Mouse (Mus musculus): ENCODE data around the gene Tmem268. TPM values are rescaled to one million over a fixed set of nuclear protein-coding genes. Genes with fewer than 3 reads are reported as not detected.

Gene Tmem268
- total RNA-seq, 2 experiments from 2014 or later: 0.42 to 2.0 TPM

DNA sequence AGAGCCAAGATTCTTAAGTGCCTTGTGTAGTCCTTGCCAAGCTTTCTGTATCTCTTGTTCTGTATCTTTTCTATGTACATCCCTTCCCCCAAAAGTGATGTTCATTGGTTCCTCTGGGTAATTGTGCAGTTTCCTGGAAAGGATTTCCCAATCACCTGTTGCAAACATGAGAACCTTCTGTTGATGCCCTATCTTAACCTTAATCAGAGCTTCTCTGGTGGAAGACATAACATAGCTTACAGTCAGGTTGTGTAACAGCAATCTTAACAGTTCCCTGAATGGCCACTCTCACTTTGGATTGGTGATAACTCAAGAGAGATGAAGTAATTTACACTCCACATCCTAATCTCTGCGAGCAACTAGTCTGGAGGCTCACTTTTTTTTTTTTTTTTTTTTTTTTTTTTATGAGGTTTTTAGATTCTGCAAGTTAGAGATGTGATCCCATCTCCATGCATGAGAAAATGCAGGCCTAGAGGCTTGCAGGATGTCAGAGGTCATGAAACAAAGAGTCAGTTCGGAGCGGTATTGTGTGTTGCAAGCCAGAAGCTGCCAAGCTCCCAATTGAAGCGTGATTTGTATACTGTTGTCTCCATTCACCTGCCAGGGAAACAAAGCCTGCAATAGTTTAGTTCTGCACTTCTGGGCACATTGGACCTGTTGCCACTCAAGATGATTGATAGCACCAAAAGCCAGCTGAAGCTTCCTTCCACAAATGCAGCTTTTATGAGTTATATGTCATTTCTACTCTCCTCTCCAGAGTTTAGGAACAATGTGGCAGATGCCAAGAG is 4.6 kb upstream of the Tmem268 start:
- no peak for ATAC-seq (replicated peaks; ENCODE audit: low FRiP score, poor library complexity, severe bottlenecking)

DNA sequence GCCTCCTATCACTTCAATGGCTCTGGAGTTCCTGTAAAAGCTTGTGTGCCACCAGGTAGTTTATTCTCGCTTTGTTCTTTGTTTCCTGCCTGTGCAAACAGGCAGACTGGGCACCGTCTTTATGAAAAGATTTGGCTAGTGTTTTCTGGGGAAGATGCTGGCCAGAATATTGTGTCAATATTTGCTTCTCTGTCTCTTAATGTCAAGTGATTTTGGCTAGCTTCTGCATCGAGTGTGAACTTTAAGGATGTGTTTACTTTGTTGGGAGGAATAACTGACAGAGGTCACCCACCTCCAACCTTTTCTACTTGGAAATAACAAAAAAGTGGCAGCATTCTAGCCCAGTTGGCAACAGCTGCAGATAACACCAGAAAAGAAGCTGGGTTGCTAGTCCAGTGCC is 4.0 kb upstream of the Tmem268 start:
- ATAC-seq (replicated peaks; ENCODE audit: low FRiP score, poor library complexity, severe bottlenecking): no peak

DNA sequence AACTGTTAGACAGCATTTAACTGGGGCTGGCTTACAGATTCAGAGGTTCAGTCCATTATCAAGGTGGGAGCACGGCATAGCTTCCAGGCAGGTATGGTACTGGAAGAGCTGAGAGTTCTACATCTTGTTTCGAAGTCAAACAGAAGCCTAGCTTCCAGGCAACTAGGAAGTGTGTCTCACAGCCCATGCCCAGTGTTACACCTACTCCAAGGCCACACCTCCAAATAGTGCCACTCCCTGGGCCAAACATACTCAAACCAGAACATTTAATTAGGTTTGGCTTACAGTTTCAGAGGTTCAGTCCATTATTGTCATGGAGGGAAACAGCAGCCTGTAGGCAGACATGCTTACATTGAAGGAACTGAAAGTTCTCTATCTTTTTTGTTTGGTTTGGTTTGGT is 3.5 kb upstream of the Tmem268 start:
- ATAC-seq (replicated peaks; ENCODE audit: low FRiP score, poor library complexity, severe bottlenecking): no peak

DNA sequence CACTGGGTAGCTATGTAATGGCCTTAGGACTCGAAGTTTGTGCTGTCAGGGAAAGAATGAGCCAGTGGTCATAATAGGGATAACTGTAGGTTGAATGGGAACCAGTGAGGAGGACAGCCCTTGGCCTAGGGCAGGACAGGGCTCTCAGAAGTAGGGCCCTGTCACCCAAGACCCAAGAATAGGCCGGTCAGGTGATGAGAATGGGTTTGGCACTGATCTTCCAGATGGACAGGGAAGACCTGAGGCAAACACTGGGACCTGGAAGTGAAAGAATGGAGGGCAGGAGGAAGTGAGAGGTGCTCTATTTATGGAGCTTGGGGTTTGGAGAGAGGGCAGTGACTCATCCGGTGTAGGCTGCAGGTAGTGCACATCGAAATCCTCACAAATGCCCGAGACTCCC is 1.9 kb upstream of the Tmem268 start:
- no peak for ATAC-seq (replicated peaks; ENCODE audit: low FRiP score, poor library complexity, severe bottlenecking)

DNA sequence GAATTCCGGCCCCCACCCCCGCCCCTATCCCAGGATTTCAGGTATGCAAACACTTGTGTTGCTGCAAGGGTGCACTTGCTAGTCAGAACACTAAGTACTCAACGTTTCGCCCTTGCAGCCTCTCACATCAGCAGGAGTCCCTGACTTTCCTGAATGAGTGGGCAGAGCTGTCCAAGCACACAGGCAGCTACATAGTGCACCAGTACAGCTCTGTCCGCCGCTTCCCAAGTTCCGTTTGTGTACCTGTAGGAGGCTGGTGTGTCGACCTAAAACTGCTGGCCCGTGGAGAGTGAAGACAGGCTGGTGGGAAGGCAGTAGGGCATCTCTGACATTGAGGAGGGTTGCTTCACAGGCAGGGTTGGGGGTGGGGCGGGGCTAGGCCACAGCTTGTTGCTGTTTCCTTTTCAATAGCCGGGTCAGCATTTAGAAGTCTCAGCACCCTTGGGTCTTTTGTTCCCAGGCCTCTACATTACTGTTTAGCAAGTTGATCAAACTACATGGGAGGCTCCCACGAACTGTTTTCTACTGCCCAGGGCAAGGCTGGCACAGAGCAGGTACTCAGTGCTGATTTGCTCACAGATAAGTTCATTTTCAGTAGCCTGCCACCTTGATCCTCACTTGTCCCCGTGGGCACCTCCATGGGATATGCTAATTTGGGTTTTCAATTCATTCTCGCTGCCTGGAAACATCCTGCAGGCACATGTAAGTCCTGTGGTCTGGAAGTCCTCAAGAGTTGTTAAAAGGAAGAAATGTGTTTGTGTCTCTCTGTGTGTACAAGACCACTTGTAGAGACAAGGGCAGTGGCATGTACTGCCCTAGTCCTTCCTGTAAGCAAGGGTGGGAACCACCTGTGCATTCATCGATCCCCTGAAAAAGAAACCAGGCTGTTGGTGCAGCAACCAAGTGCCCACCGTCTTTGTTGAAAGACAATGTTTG is 1.2 kb upstream of the Tmem268 start:
- ATAC-seq (replicated peaks; ENCODE audit: low FRiP score, poor library complexity, severe bottlenecking): no peak

DNA sequence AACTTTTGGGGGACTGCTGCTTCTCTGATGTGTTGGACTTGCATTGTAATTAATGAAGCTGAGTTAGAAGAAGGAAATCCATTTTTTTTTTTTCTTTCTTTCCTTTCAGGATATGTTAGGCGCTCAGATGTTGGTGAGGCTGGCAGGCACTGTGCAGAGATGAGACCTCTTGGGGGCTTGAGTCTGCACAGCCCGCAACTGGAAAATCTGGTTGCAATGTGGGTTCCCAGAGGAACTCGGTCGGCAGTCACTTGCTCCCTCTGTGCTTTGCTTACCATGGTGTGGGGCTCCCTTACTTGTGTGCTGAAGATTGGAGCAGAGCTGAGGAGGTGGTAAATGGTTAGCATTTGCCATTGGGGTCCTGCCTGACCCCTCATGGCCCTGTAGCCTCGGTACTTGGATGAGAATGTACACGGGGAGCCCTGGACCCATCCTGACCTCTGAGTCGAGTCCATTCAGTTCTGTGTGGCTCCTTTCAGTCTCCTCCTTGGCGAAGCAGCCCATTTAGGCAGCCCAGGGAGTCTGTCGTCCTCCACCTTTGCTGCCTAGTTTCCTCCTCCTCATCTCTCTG is 631 bp downstream of the Tmem268 start:
- ATAC-seq (replicated peaks; ENCODE audit: low FRiP score, poor library complexity, severe bottlenecking): no peak

DNA sequence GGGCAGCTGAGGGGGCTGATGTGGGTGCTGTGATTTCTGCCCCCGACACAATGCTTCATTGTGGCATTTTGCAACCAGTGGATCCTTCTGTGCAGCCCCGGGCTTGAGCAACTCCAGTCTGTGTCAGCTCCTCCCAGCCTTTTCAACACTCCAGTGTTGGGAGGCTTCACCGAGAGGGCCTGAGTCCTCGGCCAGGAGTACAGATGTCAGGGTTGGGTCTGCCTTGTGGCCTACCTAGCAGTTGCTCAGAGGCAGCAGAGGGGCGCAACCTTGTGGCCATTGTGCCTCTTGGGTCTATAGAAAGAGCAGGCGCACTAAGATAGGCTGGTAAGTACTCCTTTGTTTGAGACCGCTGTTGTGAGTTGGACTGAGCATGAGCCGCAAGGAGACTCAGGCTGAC is 1.5 kb downstream of the Tmem268 start:
- ATAC-seq (replicated peaks; ENCODE audit: low FRiP score, poor library complexity, severe bottlenecking): no peak

DNA sequence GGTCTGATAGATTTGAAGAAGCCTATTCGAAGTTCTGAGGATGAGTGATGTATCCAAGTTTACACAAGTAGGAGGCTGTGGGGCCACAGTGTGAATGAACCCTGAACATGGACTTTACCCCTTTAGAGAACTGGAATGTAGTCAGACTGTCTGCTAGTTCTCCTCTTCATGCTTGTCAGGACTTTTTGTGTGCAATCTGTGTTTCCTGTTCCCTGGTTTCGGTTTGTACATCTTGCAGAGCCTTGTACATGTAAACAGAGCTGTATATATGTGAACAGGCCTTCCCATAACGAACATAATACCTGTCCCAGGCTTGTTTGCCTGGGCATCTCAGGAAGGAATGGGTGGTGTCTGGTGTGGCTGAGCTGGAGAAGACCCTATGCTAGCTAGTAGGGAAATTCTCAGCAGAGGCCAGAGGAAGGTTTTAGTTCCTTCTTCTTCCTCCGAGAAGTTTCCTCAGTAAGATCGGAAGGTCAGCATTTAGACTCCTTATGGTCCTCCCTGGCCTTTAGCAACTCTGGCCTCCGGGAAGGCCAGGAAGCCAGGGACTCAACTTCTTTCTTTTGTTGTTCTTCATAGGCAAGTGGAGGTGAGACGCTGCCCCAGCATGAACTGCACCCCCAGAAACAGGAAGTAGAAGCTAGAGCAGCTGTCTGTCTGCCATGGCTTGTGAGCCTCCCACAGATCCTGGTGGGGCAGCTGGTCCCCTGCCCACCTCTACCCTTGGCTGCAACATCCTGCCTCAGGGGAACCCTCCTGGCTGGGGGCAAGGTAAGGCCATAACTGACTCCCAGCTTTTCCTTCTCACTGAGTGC is 3.5 kb downstream of the Tmem268 start:
- ATAC-seq (replicated peaks; ENCODE audit: low FRiP score, poor library complexity, severe bottlenecking): no peak

DNA sequence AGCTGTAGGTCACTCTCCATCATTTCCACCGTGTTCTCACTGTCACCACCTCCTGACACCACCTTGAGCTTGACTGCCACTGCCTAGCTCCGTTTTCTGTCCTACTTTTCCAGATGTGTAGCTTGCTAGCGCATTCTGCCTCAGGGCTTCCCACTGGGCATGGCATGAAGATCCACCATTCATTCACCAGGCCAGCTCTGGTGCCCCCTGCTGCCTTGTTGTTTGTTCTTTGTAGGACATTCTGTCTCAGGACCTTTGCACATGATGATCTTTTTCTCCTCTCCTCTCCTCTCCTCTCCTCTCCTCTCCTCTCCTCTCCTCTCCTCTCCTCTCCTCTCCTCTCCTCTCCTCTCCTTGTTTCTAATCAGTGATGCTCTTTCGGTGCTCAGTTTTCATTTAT is 4.2 kb downstream of the Tmem268 start:
- ATAC-seq (replicated peaks; ENCODE audit: low FRiP score, poor library complexity, severe bottlenecking): no peak

DNA sequence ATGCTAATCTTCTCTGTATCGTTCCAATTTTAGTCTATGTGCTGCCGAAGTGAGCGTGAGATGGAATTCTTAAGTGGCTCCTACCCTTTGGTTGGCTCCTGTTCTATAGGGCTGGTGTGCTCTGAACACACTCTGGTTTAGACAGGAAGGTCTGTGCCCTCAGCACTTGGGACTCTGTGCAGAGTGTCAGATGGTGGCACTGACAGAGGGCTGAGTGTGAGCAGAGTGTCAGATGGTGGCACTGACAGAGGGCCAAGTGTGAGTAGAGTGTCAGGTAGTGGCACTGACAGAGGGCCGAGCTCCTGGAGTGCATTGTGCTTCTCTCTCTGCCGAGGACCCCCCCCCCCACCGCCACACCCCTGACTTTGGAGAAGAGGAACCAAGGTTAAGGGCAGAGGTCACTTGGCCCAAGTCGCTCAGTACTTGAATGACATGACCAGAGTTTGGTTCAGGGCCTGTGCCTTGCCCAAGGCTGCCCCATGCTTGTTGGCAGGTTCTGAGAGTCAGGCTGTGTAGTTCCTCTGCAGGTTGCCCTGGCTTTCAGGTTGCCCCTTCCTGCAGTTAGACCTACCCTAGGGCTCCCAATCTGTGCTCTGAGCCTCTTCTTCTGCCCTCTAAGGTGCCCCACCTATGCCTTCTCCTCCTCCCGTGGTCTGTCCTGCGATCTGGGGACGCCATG is 9.3 kb downstream of the Tmem268 start:
- no peak for ATAC-seq (replicated peaks; ENCODE audit: low FRiP score, poor library complexity, severe bottlenecking)

DNA sequence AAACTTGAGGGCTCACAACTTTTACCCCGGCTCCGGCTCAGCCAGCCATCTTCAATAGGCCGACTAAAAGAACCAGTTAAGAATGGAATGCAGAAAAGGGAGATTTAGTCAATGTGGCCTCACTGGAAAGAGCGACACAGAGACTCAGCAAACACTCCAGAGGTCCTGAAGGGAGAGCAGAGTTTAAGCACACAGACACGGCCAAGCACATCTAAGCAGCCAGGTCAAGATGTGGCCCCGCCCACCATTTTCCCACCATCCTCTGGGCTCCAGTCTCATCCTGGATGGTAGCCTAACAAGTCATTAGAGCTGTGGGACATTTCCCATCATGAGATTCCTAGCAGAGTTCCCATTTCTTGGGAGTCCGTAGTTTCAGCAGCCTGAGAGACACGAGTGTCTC is 10.7 kb downstream of the Tmem268 start:
- no peak for ATAC-seq (replicated peaks; ENCODE audit: low FRiP score, poor library complexity, severe bottlenecking)

DNA sequence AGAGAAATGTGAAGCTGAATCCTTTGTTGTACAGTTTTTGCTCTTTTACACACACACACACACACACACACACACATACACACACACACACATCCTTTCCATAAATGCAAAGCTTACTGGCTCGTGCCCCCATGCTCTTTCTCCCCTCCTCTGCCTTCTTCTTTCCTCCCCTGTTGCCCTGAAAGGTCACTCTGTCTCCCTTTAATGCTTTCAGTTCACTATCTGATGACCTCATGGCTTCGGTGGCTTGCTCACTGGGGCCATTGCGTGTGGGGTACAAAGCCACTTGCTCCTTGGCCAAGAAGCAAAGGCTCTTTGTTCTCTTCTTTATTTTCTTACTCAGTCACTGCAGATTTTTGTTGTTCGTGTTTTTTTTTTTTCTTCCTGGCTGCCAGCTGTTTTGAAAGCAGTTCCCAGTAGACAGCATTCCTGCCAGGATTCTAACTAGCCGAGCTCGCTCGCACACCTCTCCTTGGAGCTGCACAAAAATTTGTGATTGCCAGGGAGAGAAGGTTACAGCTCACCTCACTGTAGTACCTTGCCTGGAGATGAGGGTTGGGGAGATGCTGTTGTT is 11.7 kb downstream of the Tmem268 start:
- no peak for ATAC-seq (replicated peaks; ENCODE audit: low FRiP score, poor library complexity, severe bottlenecking)

DNA sequence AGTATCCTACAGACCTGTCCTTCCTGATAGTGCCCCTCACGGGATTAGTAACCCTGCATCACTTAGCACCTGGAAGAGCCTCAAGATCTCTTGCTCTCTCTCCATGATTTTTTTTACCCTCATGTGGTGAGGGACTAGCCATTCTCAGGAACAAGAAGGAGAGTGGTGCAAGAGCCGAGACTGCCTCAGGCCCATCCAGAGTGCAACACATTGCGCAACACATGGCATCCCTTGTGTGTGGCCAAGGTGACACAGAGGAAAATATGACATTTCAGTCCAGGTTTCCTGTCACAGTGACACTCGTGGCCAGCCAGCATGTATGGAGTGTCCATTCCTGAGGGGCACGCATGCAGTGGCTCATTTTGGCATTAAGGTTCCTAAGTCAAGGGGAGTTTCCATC is 14.0 kb downstream of the Tmem268 start:
- ATAC-seq (replicated peaks; ENCODE audit: low FRiP score, poor library complexity, severe bottlenecking): no peak

DNA sequence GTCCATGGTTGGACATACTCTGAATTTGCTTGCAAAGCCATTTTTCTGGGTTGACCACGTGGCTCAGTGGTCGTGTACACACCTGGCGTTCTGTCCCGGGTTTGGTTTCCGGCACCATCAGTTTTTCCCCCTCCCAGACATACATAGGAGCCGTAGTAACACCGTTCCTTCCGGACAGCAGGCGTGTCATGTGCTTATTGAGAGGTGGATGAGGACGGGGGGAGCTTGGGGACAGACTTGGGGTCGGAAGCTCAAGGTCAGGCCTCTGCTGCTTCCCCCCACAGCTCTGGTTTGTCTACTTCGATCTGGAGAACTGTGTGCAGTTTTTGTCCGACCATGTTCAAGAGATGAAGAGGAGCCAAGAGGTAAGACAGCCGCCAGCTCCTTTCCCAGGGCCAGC is 21.1 kb downstream of the Tmem268 start:
- no peak for ATAC-seq (replicated peaks; ENCODE audit: low FRiP score, poor library complexity, severe bottlenecking)

DNA sequence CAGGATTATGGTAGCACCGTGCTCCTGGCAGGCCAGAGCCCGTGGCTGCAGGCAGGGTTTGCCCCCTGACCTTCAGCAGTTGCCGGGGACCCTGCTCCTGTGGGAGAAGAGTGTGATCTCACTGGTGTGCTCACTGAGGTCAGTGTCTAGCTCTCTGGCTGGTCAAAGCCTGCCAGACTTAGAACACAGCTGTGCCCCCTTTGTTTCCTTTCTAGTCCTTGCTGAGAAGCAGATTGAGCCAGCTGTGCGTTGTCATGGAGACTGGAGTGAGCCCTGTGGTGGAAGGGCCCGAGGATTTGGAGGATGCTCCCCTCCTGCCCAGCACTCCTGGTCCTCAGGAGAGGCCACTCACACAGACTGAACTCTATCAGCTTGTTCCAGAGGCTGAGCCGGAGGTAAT is 21.5 kb downstream of the Tmem268 start:
- no peak for ATAC-seq (replicated peaks; ENCODE audit: low FRiP score, poor library complexity, severe bottlenecking)

DNA sequence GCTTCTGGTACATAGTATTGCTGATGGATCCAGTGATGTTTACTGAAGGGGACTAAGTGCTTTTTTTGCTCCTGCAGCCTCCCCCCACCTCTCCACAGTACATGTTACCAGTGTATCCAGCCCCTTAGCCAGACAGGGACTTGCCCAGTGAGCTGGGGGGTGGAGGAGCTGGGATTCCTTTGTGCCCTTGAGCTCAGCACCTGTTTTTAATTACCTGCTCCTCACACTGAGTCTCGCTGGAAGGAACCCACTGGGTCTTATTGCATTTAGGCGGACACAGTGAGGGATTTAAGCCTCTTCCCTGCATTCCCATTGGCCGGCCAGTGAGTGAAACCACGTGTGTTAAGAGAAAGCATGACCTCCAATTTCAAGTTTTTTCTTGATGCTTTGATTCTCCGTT is 24.0 kb downstream of the Tmem268 start:
- ATAC-seq (replicated peaks; ENCODE audit: low FRiP score, poor library complexity, severe bottlenecking): no peak

DNA sequence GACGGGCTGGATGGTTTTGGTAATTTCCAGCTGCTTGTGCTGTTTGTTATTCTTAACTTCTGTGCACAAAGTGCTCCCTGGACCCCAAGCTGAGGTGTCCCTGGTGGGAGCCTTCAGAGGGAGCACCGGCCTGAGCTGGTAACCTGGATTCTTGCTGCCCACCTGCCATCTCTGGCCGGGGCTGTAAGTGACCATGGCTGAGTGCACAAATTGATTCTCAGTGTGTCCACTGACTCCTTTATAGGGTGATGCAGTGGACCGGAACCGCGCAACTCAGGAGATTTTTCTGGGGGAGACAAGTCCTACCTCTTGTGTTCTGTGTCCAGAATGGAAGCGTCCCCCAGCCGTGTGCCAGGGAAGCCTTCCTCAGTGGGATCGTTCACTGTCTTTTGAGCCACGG is 26.6 kb downstream of the Tmem268 start:
- ATAC-seq (replicated peaks; ENCODE audit: low FRiP score, poor library complexity, severe bottlenecking): no peak

DNA sequence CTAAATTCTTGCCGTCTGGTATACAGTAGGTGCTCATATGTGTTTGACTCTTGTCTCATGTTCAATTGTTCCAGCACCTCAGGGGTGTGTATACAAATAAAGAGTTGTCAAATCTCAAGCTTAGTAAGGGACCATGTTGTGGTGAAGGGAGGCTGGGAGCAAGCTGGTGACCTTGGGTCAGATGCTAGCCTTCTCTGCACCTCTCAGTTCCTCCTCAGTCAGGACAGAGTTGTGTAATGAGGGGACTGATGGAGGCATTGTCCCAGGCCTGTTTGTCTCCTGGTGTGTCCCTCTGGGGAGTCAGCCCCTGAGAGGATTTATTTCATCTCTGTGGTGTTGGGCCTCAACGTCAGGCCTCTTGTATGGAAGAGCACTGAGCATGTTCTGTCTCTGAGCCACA is 27.7 kb downstream of the Tmem268 start:
- no peak for ATAC-seq (replicated peaks; ENCODE audit: low FRiP score, poor library complexity, severe bottlenecking)

DNA sequence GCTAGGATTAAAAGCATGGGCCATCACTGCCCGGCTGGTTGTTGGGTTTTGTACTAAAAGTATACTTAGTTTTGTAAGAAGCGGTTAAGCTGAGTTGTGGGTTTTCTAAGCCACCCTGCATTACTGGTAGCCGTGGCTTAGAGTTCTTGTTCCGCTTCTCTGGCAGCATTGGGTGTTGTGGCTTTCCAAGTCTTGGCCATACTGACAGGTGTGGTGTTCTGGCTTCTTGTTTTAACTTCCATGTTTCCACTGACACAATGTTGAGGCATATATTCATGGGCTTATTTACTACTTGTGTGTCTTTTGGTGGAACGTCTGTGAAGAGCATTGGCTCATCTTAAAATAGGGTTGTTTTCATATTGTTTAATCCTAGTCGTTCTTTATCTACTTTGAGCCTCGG is 31.4 kb downstream of the Tmem268 start:
- no peak for ATAC-seq (replicated peaks; ENCODE audit: low FRiP score, poor library complexity, severe bottlenecking)

Measured in erythroid progenitor cell, adult 5-6 weeks (primary cell).